Mouse (Mus musculus) 416B (cell line): ENCODE results near the gene Shroom4.

ENCODE experiments used
- DNase-seq: peaks from one replicate; pipeline ENCODE4 v3.0.0; 2011; ENCODE audit warnings: low read depth

The Shroom4 gene

GRCm38 (mm10) chrX:6495456-6495855, 95.8 kb downstream of the Shroom4 start:
- DNase-seq, result no peak

DNA sequence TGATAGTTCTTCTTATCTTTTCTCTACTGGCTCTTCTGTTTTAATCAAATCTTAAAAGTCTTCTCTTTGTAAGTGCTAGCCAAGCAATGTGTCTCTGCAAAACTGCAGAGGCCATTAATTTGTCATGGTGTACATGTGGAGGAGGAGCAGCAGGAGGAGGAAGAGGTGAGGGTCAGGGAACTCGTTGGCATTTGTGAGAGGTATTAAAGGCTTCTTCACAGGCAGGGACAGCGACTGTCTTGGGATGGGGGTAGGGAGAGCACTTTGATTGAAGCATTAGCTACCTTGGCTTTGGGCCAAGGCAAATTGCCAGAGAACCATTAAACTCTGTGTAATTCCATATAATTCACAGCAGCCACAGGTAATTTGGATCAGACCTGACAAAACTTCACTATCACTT, 96.7 kb downstream of the Shroom4 start:
- DNase-seq, result no peak

GRCm38 (mm10) chrX:6501850-6502249, 102.2 kb downstream of the Shroom4 start:
- DNase-seq, result no peak

- no peak for DNase-seq
Measured at GRCm38 (mm10) chrX:6517217-6517616, 117.6 kb downstream of the Shroom4 start.

DNA sequence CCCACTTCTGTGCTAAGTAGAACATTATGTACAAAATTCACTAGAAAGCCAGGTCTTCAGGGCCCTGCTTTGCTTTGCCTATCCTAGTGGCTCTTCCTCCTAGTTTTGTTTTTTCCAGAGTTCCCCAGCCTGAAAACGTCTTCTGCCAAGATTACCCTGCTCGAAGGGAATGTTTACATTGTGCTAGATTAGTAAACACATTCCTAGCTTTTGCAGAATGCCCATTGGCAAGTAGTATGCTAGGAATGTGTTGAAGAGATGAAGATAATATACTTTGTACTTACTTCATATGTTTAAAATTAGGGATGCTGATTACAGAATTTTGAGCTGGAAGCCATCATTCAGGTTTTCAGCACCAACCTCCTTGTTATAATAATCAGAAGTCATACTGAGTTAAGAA, 118.8 kb downstream of the Shroom4 start:
- DNase-seq, result no peak

DNA sequence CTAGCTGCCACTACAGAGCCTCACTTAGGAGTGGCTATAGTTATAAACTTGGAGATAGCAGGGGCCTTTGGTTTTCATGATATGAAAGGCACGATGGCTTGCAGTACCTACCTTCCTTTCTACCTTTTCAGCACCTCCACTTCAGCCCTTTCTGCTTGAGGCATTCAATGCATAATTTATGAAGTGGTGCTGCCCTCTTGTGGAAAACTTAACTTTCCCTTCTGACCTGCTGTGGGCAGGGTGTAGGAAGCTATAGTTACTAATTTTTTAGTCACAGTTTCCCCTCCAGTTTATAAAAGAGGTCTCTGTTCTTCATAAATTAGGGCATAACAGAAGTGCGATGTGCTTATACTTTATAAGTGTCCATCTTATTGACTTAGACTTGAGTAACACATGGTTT, 123.3 kb downstream of the Shroom4 start:
- DNase-seq, result peak; percentile 9

- no peak for DNase-seq
Measured at GRCm38 (mm10) chrX:6536636-6537035, 137.0 kb downstream of the Shroom4 start.

GRCm38 (mm10) chrX:6537689-6538088, 138.0 kb downstream of the Shroom4 start:
- no peak for DNase-seq

- DNase-seq, result no peak
Measured at GRCm38 (mm10) chrX:6565066-6565465, 165.4 kb downstream of the Shroom4 start.

- DNase-seq, result no peak
Measured at GRCm38 (mm10) chrX:6574511-6574910, 174.9 kb downstream of the Shroom4 start.

DNA sequence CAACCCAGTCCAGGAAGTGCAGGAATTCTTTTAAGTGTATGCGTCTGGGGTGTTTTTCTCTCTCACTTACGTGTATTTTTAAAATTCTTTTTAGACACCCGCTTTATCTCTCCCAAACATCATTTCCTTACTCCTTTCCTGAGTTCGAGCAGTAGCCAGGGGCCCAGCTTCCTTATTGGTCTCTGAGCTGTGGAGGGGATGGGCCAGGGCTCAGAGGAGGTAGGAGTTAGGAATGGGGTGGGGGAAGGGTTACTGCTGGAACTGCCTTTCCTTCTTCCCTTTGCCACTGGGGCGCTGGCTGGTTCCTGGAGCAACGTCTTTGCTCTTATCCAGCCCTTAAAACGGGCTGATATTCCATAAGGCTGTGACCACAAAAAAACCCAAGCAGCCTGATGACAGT, 177.3 kb downstream of the Shroom4 start:
- peak; percentile 38 for DNase-seq

DNA sequence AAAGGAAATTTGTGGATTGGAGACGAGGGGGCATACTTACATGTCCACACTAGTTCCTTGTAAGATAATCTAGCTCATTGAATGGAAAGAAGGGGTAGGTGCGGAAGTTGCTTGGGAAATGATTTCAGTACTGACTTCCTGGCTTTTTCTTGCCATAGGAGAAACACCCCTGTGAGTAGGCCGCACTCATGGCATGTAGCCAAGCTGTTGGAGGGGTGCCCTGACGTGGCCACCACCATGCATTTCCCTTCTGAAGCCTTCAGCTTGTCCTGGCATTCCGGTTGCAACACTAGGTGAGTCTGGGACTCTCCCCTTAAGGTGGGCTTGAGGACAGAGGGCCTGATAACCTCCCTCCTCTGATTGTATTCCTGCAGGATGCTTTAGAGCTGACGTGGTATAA, 181.0 kb downstream of the Shroom4 start:
- DNase-seq, result peak; percentile 10

- no peak for DNase-seq
Measured at GRCm38 (mm10) chrX:6581181-6581580, 181.5 kb downstream of the Shroom4 start.

DNA sequence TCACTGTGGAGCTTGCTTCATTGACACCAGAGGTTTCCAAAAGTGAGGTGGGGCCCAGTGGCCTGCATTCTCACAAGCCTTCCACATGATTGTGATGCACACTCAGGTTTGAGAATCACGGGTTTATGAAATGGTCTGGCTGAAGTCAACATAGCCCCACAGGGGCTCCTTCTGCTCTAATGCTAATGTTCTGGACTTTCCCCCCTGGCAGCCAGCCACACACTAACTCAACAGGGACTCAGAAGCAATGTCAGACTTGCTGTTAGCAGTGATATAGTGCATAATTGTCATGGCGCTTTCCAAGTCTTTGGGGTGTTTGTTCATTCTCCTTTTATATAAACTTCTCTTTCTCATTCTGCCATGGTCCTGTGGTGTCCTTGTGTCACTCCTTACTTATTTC, 183.0 kb downstream of the Shroom4 start:
- DNase-seq, result no peak

- no peak for DNase-seq
Measured at GRCm38 (mm10) chrX:6594183-6594582, 194.5 kb downstream of the Shroom4 start.

DNA sequence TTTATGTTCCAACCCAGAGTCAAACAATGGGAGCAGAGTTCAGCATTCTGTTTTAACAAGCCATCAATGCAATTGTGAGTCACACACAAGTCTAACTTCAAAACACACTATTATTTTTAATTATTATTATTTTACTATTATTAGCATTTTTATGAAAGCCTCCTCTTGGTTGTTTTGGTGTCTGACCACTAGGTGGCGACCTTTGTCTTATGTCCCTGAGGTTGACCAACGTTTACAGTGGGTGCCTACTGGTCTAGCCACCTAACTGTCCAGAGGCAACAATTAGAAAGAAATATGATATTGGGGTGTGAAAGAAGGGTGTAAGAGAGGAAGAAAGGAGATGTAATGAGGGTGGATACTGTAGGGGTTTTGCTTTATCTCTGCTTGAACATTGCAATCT, 254.4 kb downstream of the Shroom4 start:
- peak; percentile 36 for DNase-seq

- no peak for DNase-seq
Measured at GRCm38 (mm10) chrX:6658820-6659324, 259.2 kb downstream of the Shroom4 start.
